Mouse (Mus musculus) gastrocnemius, adult 2 months (tissue): ENCODE results near the gene Efcab6. TPM values are rescaled to one million over a fixed set of nuclear protein-coding genes. Genes with fewer than 3 reads are reported as not detected.

Source experiments
- DNase-seq: peaks from one replicate; pipeline ENCODE4 v3.0.0; 2022
- H3K27ac ChIP-seq: fragments of 200-600 bp; 2 replicates; pipeline ENCODE4 v1.8.1; 2022; ENCODE audit warnings: mild to moderate bottlenecking
- H3K4me3 ChIP-seq: fragments of 200-600 bp; 2 replicates; pipeline ENCODE4 v1.8.1; 2022; ENCODE audit warnings: mild to moderate bottlenecking, moderate library complexity
- CTCF ChIP-seq: fragments of 200-600 bp; IDR thresholded peaks from 2 replicates; pipeline ENCODE4 v1.8.1; 2022; ENCODE audit warnings: antibody characterized with exemption, mild to moderate bottlenecking, moderate library complexity
- intact Hi-C: fragments of 180-260 bp; cut with DNase I; formaldehyde crosslinking; loops from one replicate; pipeline ENCODE4 v1.15.1; 2025
- total RNA-seq, 2 experiments: library from RNA; stranded (reverse); gene quantifications; 2 replicates each; pipeline ENCODE4 v1.2.3; 2021

Efcab6 gene
- total RNA-seq, 2 experiments from 2014 or later, result 3.7 to 4.9 TPM

GRCm38 (mm10) chr15:83840950-83841719 is 224.0 kb downstream of the Efcab6 start:
- Histone ChIP-seq H3K27ac (no peak overlapping the region), H3K4me3 (no peak overlapping the region)
- no peak for DNase-seq
- TF ChIP-seq CTCF, result no peak
- intact Hi-C loops, result no loop called here

GRCm38 (mm10) chr15:83832265-83832664 is 232.9 kb downstream of the Efcab6 start:
- intact Hi-C loops, result no loop called here
- Histone ChIP-seq H3K27ac (no peak overlapping the region), H3K4me3 (no peak overlapping the region)
- no peak for TF ChIP-seq CTCF
- DNase-seq, result no peak

DNA sequence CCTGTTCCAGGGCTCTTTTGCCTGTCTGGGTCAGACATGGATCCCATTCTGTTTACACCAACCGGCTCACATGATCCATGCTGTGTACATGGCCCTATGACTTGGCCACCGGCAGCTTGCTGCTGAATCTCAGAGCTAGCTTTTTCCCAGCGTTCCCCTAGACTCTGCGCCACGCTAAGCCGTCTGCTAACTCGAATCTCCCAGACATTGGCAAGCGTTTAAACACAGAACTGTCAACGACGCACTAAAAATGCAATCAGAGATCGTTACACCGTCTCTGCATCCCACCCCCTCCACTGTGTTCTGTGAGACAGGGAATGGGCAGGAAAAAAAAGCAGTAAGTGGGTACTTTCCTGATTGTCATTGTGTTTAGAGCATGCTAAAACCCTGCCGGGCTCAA is 236.0 kb downstream of the Efcab6 start:
- intact Hi-C loops, result no loop called here
- no peak for DNase-seq
- TF ChIP-seq CTCF, result no peak
- no peak overlapping the region for H3K4me3 ChIP-seq
- H3K27ac ChIP-seq, result no peak overlapping the region

GRCm38 (mm10) chr15:83828011-83828410 is 237.2 kb downstream of the Efcab6 start:
- Histone ChIP-seq H3K27ac (no peak overlapping the region), H3K4me3 (no peak overlapping the region)
- no peak for DNase-seq
- no peak for TF ChIP-seq CTCF
- intact Hi-C loops, result no loop called here

Other genes with a start within 250 kb of the Efcab6 start
- not detected for gene Sult4a1, start 40.4 kb upstream of the Efcab6 start, total RNA-seq
- gene Pnpla5, start 57.8 kb upstream of the Efcab6 start, total RNA-seq, result under 1 TPM in 1 of 2 experiments, not detected in 1; 0.14 TPM
- 10 to 100 TPM in 1 of 2 experiments, 1 to 10 TPM in 1; 1.8 to 18.9 TPM for gene Pnpla3, start 102.5 kb upstream of the Efcab6 start, total RNA-seq
- gene Samm50, start 126.9 kb upstream of the Efcab6 start, total RNA-seq, result 100 to 1,000 TPM; 154 to 224 TPM
- gene Parvb, start 166.7 kb upstream of the Efcab6 start, total RNA-seq, result 10 to 100 TPM; 48.4 to 63.3 TPM